Mouse (Mus musculus) hindbrain, embryonic 15.5 days (tissue): ENCODE data around the gene AY761184. TPM values are rescaled to one million over a fixed set of nuclear protein-coding genes. Genes with fewer than 3 reads are reported as not detected.
"Not testable (repeated sequence)": the region's sequence is repeated elsewhere in the genome, so short reads cannot be mapped to it uniquely, and the experiment has no call there.

Experiments
- ATAC-seq: fragments of 200-750 bp; cut with Nextera tagmentation; 2 replicates; pipeline ENCODE4 v1.8.0; 2017; ENCODE audit warnings: low read depth, moderate number of reproducible peaks, moderate TSS enrichment; ENCODE audit not compliant: low FRiP score
- H3K27ac ChIP-seq: fragments of 300-500 bp; sonication (generic); replicated peaks from 2 replicates; pipeline ENCODE4 v1.5.1; 2015; ENCODE audit warnings: mild to moderate bottlenecking, inconsistent platforms
- H3K27me3 ChIP-seq: fragments of 300-500 bp; sonication (generic); 2 replicates; pipeline ENCODE4 v1.6.1; 2015; ENCODE audit warnings: control low read depth, inconsistent platforms
- H3K36me3 ChIP-seq: fragments of 300-500 bp; sonication (generic); 2 replicates; pipeline ENCODE4 v1.6.1; 2015; ENCODE audit warnings: control low read depth, inconsistent platforms
- H3K4me1 ChIP-seq: fragments of 300-500 bp; sonication (generic); replicated peaks from 2 replicates; pipeline ENCODE4 v1.6.1; 2015; ENCODE audit warnings: control low read depth, inconsistent platforms
- H3K4me2 ChIP-seq: fragments of 300-500 bp; sonication (generic); 2 replicates; pipeline ENCODE4 v1.6.1; 2015; ENCODE audit warnings: moderate library complexity, mild to moderate bottlenecking, inconsistent platforms
- H3K4me3 ChIP-seq: fragments of 300-500 bp; sonication (generic); 2 replicates; pipeline ENCODE4 v1.5.1; 2015; ENCODE audit warnings: mild to moderate bottlenecking, inconsistent platforms
- H3K9ac ChIP-seq: fragments of 300-500 bp; sonication (generic); 2 replicates; pipeline ENCODE4 v1.6.1; 2015; ENCODE audit warnings: inconsistent platforms
- H3K9me3 ChIP-seq: fragments of 300-500 bp; sonication (generic); 2 replicates; pipeline ENCODE4 v1.6.1; 2016; ENCODE audit warnings: control low read depth, inconsistent platforms
- WGBS: fragments of 180-500 bp; shearing (Covaris S2); methylation state at CpG from one replicate; pipeline ENCODE4 v1.1.7; 2015; 5-methylcytosine and 5-hydroxymethylcytosine counted together
- polyA plus RNA-seq: library from polyadenylated mRNA; unstranded; fragments of >200 nt; fragmentation: Nextera tagmentation; extraction: Ambion mirVana; gene quantifications from 2 replicates; pipeline ENCODE4 v1.2.1, GENCODE M21; 2015

Gene AY761184
- polyA plus RNA-seq, result not detected in 2 replicates

- WGBS, result 87% methylated on average over 2 of the region's 2 CpGs
- H3K9me3 ChIP-seq, ATAC-seq: not testable (repeated sequence)
Observed at GRCm38 (mm10) chr8:21703545-21703944, at the start of gene AY761184. Gene AY761184, minus strand, starts transcription at chr8:21703645.

GRCm38 (mm10) chr8:21665497-21665896, 37.9 kb downstream of the AY761184 start, which contains the start of gene Defa34:
Gene Defa34, plus strand, starts transcription at chr8:21665797.
- not testable (repeated sequence) for H3K27ac ChIP-seq, H3K4me2 ChIP-seq, H3K4me1 ChIP-seq, H3K27me3 ChIP-seq, H3K9ac ChIP-seq, ATAC-seq, H3K36me3 ChIP-seq, H3K9me3 ChIP-seq, H3K4me3 ChIP-seq
- no CpG with 5 or more reads among the region's 1 CpGs for WGBS

More at GRCm38 (mm10) chr8:21703545-21703944, at the start of gene AY761184:
- not testable (repeated sequence) for H3K9ac ChIP-seq, H3K4me3 ChIP-seq, H3K4me2 ChIP-seq, H3K27me3 ChIP-seq, H3K36me3 ChIP-seq, H3K4me1 ChIP-seq, H3K27ac ChIP-seq

- not testable (repeated sequence) for H3K4me3 ChIP-seq, H3K4me2 ChIP-seq, H3K36me3 ChIP-seq, H3K27me3 ChIP-seq, ATAC-seq, H3K4me1 ChIP-seq, H3K9me3 ChIP-seq, H3K27ac ChIP-seq, H3K9ac ChIP-seq
- WGBS, result no CpG with 5 or more reads among the region's 2 CpGs
Observed at GRCm38 (mm10) chr8:21655480-21655879, 48.0 kb downstream of the AY761184 start, which contains the start of gene Defa17. Gene Defa17, plus strand, starts transcription at chr8:21655780.

Other genes with a start within 250 kb of the AY761184 start
- gene Gm7849, start 247.1 kb downstream of the AY761184 start, polyA plus RNA-seq, result not detected in 2 replicates
- not detected in 2 replicates for gene Defa20, start 194.4 kb downstream of the AY761184 start, polyA plus RNA-seq
- not detected in 2 replicates for gene Defa32, start 174.6 kb downstream of the AY761184 start, polyA plus RNA-seq
- gene Defa37, start 138.3 kb downstream of the AY761184 start, polyA plus RNA-seq, result not detected in 2 replicates
- not detected in 2 replicates for gene Defa28, start 120.6 kb downstream of the AY761184 start, polyA plus RNA-seq
- gene Gm7861, start 109.1 kb downstream of the AY761184 start, polyA plus RNA-seq, result not detected in 2 replicates
- gene Defa26, start 85.5 kb downstream of the AY761184 start, polyA plus RNA-seq, result not detected in 2 replicates
- not detected in 2 replicates for gene Defa17, start 47.9 kb downstream of the AY761184 start, polyA plus RNA-seq
- not detected in 2 replicates for gene Defa34, start 37.8 kb downstream of the AY761184 start, polyA plus RNA-seq
- not detected in 2 replicates for gene Defa24, start 30.8 kb upstream of the AY761184 start, polyA plus RNA-seq
- not detected in 2 replicates for gene Defb50, start 119.9 kb upstream of the AY761184 start, polyA plus RNA-seq
- not detected in 2 replicates for gene Defb2, start 136.3 kb upstream of the AY761184 start, polyA plus RNA-seq
- gene Defb10, start 155.3 kb upstream of the AY761184 start, polyA plus RNA-seq, result 1.4 and 1.5 TPM in 2 replicates
- 1.9 and 2.5 TPM in 2 replicates for gene Defb9, start 181.8 kb upstream of the AY761184 start, polyA plus RNA-seq
- gene Defb11, start 202.8 kb upstream of the AY761184 start, polyA plus RNA-seq, result 30.6 and 34.9 TPM in 2 replicates
- not detected in 2 replicates for gene Defb15, start 229.1 kb upstream of the AY761184 start, polyA plus RNA-seq
- gene Defb35, start 234.7 kb upstream of the AY761184 start, polyA plus RNA-seq, result not detected in 2 replicates
- gene Defb13, start 243.1 kb upstream of the AY761184 start, polyA plus RNA-seq, result not detected in 2 replicates